Mouse (Mus musculus) left cerebral cortex, postnatal 36 days (tissue): ENCODE measurements around the gene Ccdc180. TPM values are rescaled to one million over a fixed set of nuclear protein-coding genes. Genes with fewer than 3 reads are reported as not detected.

Source experiments
- DNase-seq, 2 experiments: peaks; one replicate each; pipeline ENCODE4 v3.0.0; 2021 to 2022; ENCODE audit warnings: low spot score in 2 of 2, mixed read lengths in 1 of 2
- intact Hi-C: fragments of 180-260 bp; cut with DNase I; formaldehyde crosslinking; loops from one replicate; pipeline ENCODE4 v1.15.1; 2025
- total RNA-seq, 2 experiments: library from RNA; stranded (reverse); gene quantifications; 2 replicates each; pipeline ENCODE4 v1.2.3; 2021

Ccdc180 gene
- total RNA-seq, 2 experiments from 2014 or later = 0.12 to 0.14 TPM

GRCm38 (mm10) chr4:45909256-45909655, 19.2 kb downstream of the Ccdc180 start:
- intact Hi-C loops = no loop called here
- DNase-seq = peak; percentile 35 to 39

GRCm38 (mm10) chr4:45909924-45910323, 19.8 kb downstream of the Ccdc180 start:
- intact Hi-C loops = no loop called here
- no peak for DNase-seq

- DNase-seq = no peak
- intact Hi-C loops = no loop called here
Measured at GRCm38 (mm10) chr4:45911256-45911655, 21.2 kb downstream of the Ccdc180 start.

GRCm38 (mm10) chr4:45911876-45912275, 21.8 kb downstream of the Ccdc180 start:
- intact Hi-C loops = no loop called here
- DNase-seq = no peak

GRCm38 (mm10) chr4:45917091-45917490, 27.0 kb downstream of the Ccdc180 start:
- intact Hi-C loops = no loop called here

GRCm38 (mm10) chr4:45921663-45922435, 31.7 kb downstream of the Ccdc180 start:
- DNase-seq = no peak
- intact Hi-C loops = no loop called here

More at GRCm38 (mm10) chr4:45917091-45917490, 27.0 kb downstream of the Ccdc180 start:
- no peak for DNase-seq

- intact Hi-C loops = no loop called here
- no peak for DNase-seq
Measured at GRCm38 (mm10) chr4:45924011-45924410, 33.9 kb downstream of the Ccdc180 start.

GRCm38 (mm10) chr4:45928561-45928960, 38.5 kb downstream of the Ccdc180 start:
- intact Hi-C loops = no loop called here
- no peak for DNase-seq

GRCm38 (mm10) chr4:45941628-45942044, 51.5 kb downstream of the Ccdc180 start:
- DNase-seq = peak in 1 of 2 experiments; percentile 26
- intact Hi-C loops = loop anchor here (5.0 kb wide), 1 partner anchor 186 kb away; no protein-coding TSS in a partner anchor

GRCm38 (mm10) chr4:45947729-45948128, 57.6 kb downstream of the Ccdc180 start:
- DNase-seq = no peak
- intact Hi-C loops = no loop called here

- no peak for DNase-seq
- intact Hi-C loops = no loop called here
Measured at GRCm38 (mm10) chr4:45949109-45949848, 59.2 kb downstream of the Ccdc180 start.

GRCm38 (mm10) chr4:45951830-45952229, 61.7 kb downstream of the Ccdc180 start:
- intact Hi-C loops = no loop called here

GRCm38 (mm10) chr4:45953025-45953919, 63.2 kb downstream of the Ccdc180 start:
- intact Hi-C loops = no loop called here
- DNase-seq = no peak

More at GRCm38 (mm10) chr4:45951830-45952229, 61.7 kb downstream of the Ccdc180 start:
- DNase-seq = no peak

- intact Hi-C loops = no loop called here
- DNase-seq = no peak
Measured at GRCm38 (mm10) chr4:45955235-45955634, 65.1 kb downstream of the Ccdc180 start.

GRCm38 (mm10) chr4:45956131-45956530, 66.0 kb downstream of the Ccdc180 start:
- intact Hi-C loops = no loop called here
- no peak for DNase-seq

- intact Hi-C loops = no loop called here
- DNase-seq = no peak
Measured at GRCm38 (mm10) chr4:45956706-45957105, 66.6 kb downstream of the Ccdc180 start.

GRCm38 (mm10) chr4:45964771-45965439, 74.8 kb downstream of the Ccdc180 start, which contains the start of gene Tdrd7:
Gene Tdrd7, plus strand, starts transcription at chr4:45965334.
- no peak for DNase-seq
- intact Hi-C loops = no loop called here

- intact Hi-C loops = no loop called here
- no peak for DNase-seq
Measured at GRCm38 (mm10) chr4:45965737-45966447, 75.8 kb downstream of the Ccdc180 start.

GRCm38 (mm10) chr4:45966716-45967115, 76.6 kb downstream of the Ccdc180 start:
- DNase-seq = no peak
- intact Hi-C loops = no loop called here
